Mouse (Mus musculus): ENCODE results near the gene Acad9. TPM values are rescaled to one million over a fixed set of nuclear protein-coding genes. Genes with fewer than 3 reads are reported as not detected.
"Not testable (repeated sequence)": the region's sequence is repeated elsewhere in the genome, so short reads cannot be mapped to it uniquely, and the experiment has no call there.

Gene Acad9
- total RNA-seq, 4 experiments from 2014 or later, result 36.8 to 47.2 (median 44.1) TPM

DNA sequence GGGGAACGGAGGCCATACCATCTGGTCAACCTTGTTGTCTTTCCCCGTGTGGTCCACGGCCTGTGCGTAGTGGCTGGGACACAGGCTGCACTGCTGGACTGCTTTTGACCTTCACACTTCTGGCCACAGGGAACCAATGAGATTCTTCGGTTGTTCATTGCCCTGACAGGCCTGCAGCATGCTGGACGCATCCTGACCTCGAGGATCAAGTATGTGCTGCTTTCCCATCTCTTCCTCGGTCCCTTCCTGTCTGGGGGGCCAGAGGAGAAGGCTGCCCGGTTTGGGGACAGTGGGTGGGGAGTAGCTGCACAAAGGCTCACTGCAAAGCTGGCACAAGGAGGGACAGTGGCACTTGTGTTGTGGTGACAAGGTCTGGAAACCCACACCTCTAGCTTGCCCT lies 21.8 kb downstream of the Acad9 start:
- no peak for DNase-seq (ENCODE audit: low spot score in 2 of 2)

DNA sequence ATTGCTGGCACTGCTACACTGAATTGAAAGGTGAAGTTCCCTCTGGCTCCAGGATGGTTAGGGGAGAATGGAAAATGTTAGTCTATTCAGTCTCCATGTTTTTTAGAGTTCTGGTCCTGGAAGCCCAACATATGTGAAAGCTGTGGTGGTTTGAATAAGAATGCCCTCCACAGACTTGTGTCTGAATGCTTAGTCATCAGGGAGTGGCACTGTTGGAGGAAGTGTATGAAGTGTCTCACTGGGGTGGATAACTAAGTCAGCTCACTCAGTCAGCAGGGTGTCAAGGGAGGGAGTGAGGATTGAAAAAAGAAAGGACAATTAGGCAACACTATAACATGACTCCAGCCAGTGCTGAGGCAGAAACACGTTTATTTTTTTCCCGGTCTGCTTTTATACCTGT lies 29.6 kb downstream of the Acad9 start:
- DNase-seq (ENCODE audit: low spot score in 2 of 2), result no peak

GRCm38 (mm10) chr3:36116076-36116475 lies 50.3 kb downstream of the Acad9 start:
- no peak for DNase-seq (ENCODE audit: low spot score in 2 of 2)

GRCm38 (mm10) chr3:36119684-36120548 lies 54.1 kb downstream of the Acad9 start:
- DNase-seq (ENCODE audit: low spot score in 2 of 2), result no peak

- not testable (repeated sequence) for DNase-seq (ENCODE audit: low spot score in 2 of 2)
Measured at GRCm38 (mm10) chr3:36126176-36126575, 60.4 kb downstream of the Acad9 start.

DNA sequence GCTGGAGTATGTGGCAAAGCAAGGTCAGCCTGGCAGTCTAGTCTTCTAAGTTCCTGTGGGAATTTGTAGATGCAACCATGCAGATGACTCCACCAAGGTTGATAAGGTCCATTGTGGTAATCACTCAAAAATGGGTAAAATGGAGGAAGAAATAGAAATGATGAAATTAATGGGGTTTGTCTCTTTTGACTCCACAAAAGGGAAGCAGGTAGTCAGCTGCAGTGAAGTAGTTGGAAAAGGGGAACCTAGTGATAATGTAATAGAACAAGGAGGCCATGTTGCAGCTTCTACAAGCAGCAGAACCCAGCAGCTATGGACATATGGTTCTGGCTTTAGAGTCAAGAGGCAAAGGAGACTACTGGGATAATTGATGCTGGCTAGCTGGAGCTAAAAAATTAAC lies 70.4 kb downstream of the Acad9 start:
- no peak for DNase-seq (ENCODE audit: low spot score in 2 of 2)

- DNase-seq (ENCODE audit: low spot score in 2 of 2), result no peak
Measured at GRCm38 (mm10) chr3:36137560-36137959, 71.8 kb downstream of the Acad9 start.

DNA sequence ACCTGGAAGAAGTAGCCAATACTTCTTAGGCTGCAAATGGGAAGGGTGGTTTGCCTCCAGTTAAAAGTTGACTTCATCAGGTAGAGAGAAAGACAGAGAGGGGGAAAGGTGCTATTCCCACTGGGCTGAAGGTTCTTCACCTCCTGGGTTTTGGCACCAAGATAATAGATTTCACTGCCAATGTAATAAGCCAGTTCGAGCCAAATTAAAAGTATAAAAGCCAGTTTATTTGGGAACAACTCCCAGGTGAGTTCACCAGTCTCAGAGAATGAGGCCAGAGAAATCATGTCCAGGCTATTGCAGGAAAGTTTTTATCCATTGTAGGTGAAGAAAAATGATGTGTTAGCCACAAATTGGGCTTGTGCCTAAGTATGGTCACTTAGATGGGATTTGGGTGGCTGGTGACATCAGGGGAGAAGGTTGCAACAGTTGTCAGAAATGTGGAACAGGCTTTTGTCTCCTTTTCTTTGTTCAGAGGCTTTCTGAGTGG lies 72.4 kb downstream of the Acad9 start:
- DNase-seq (ENCODE audit: low spot score in 2 of 2), result no peak

DNA sequence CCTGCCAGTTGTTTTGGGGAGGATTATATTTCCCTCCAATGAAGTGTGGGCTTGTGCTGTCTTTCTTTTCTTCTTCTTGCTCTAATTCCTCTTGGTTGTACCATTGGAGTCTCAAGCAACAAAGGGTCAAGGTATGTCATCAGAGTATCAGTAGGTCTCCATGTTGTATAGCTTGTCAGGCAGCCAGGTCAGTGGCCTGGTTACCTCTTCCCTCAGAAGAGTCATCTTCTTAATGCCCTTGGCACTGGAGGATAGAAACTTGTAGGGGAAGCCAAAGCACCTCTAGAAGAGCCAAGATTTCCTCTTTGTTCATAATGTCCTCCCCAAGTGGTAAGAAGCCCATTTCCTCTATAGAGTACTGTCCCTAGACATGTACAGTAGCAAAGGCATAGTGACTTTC lies 73.2 kb downstream of the Acad9 start:
- DNase-seq (ENCODE audit: low spot score in 2 of 2), result no peak

Other genes with a start within 250 kb of the Acad9 start
- 10 to 100 TPM; 67.1 to 84.1 (median 77.7) TPM for gene Dcun1d1, start 128.5 kb upstream of the Acad9 start, total RNA-seq (2022)
- gene Mccc1, start 65.3 kb upstream of the Acad9 start, total RNA-seq (2022), result 10 to 100 TPM; 32.5 to 46.1 (median 34.5) TPM
- gene Ccdc144b, start 12.4 kb upstream of the Acad9 start, total RNA-seq (2022), result not detected
- gene D3Ertd254e, start 85.0 kb downstream of the Acad9 start, total RNA-seq (2022), result 10 to 100 TPM; 17.1 to 22.3 (median 19.1) TPM
- gene Qrfpr, start 156.3 kb downstream of the Acad9 start, total RNA-seq (2022), result 1 to 10 TPM; 2.4 to 4.9 (median 4.0) TPM